Mouse (Mus musculus) adipocyte (in vitro differentiated cells): Measurements from ENCODE around the gene Tcf20.

Experiments
- DNase-seq: peaks from one replicate; pipeline ENCODE4 v3.0.0-alpha.2; 2016; ENCODE audit warnings: low spot score

Gene Tcf20

GRCm38 (mm10) chr15:82992911-82993310 lies 5.2 kb upstream of the Tcf20 start:
- DNase-seq, result no peak

GRCm38 (mm10) chr15:82992079-82992783 lies 4.6 kb upstream of the Tcf20 start:
- no peak for DNase-seq

- no peak for DNase-seq
Observed at GRCm38 (mm10) chr15:82989190-82989704, 1.6 kb upstream of the Tcf20 start.

GRCm38 (mm10) chr15:82987014-82987731 lies 499 bp downstream of the Tcf20 start:
- DNase-seq, result no peak

GRCm38 (mm10) chr15:82984574-82984973 lies 3.1 kb downstream of the Tcf20 start:
- no peak for DNase-seq

- no peak for DNase-seq
Observed at GRCm38 (mm10) chr15:82984097-82984496, 3.6 kb downstream of the Tcf20 start.

- DNase-seq, result no peak
Observed at GRCm38 (mm10) chr15:82983416-82984026, 4.2 kb downstream of the Tcf20 start.

GRCm38 (mm10) chr15:82982724-82983415 lies 4.8 kb downstream of the Tcf20 start:
- DNase-seq, result no peak

GRCm38 (mm10) chr15:82981676-82982520 lies 5.8 kb downstream of the Tcf20 start:
- DNase-seq, result no peak

- peak; percentile 51 for DNase-seq
Observed at GRCm38 (mm10) chr15:82979531-82979930, 8.1 kb downstream of the Tcf20 start.

- no peak for DNase-seq
Observed at GRCm38 (mm10) chr15:82974471-82974870, 13.2 kb downstream of the Tcf20 start.

- no peak for DNase-seq
Observed at GRCm38 (mm10) chr15:82969206-82969721, 18.4 kb downstream of the Tcf20 start.

GRCm38 (mm10) chr15:82968449-82968848 lies 19.2 kb downstream of the Tcf20 start:
- DNase-seq, result no peak

GRCm38 (mm10) chr15:82967947-82968346 lies 19.7 kb downstream of the Tcf20 start:
- no peak for DNase-seq

GRCm38 (mm10) chr15:82964266-82964825 lies 23.3 kb downstream of the Tcf20 start:
- no peak for DNase-seq

- DNase-seq, result no peak
Observed at GRCm38 (mm10) chr15:82963556-82964156, 24.0 kb downstream of the Tcf20 start.

- DNase-seq, result no peak
Observed at GRCm38 (mm10) chr15:82963090-82963489, 24.6 kb downstream of the Tcf20 start.

- peak; percentile 44 for DNase-seq
Observed at GRCm38 (mm10) chr15:82962536-82962935, 25.1 kb downstream of the Tcf20 start.

- DNase-seq, result no peak
Observed at GRCm38 (mm10) chr15:82960786-82961561, 26.7 kb downstream of the Tcf20 start.

- no peak for DNase-seq
Observed at GRCm38 (mm10) chr15:82959151-82959550, 28.5 kb downstream of the Tcf20 start.
